Mouse (Mus musculus) brain, embryonic 14.5 days (tissue): Measurements from ENCODE around the gene Rsg1. TPM values are rescaled to one million over a fixed set of nuclear protein-coding genes. Genes with fewer than 3 reads are reported as not detected.

Experiments
- DNase-seq: peaks from one replicate; pipeline ENCODE4 v3.0.0-alpha.2; 2011; ENCODE audit warnings: low read depth
- CTCF ChIP-seq: fragments of 200-500 bp; IDR thresholded peaks from 2 replicates; pipeline ENCODE4 v1.5.1; 2012; ENCODE audit warnings: inconsistent platforms, mild to moderate bottlenecking, moderate library complexity, borderline replicate concordance; ENCODE audit not compliant: insufficient read depth, insufficient read length; ENCODE audit errors: extremely low read depth
- POLR2A ChIP-seq: fragments of 200-500 bp; IDR thresholded peaks from 2 replicates; pipeline ENCODE4 v1.6.1; 2012; ENCODE audit warnings: mild to moderate bottlenecking, inconsistent platforms, borderline replicate concordance; ENCODE audit not compliant: poor library complexity, insufficient read depth, insufficient read length, severe bottlenecking; ENCODE audit errors: extremely low read depth
- polyA plus RNA-seq: library from polyadenylated mRNA; depleted of rRNA; stranded (reverse); fragments of >200 nt; gene quantifications from 2 replicates; pipeline ENCODE4 v1.2.3, GENCODE M21; 2012

The Rsg1 gene
- polyA plus RNA-seq, 1 experiment: 5.2 TPM

- peak; percentile 78 for DNase-seq
- TF ChIP-seq CTCF (no peak), POLR2A (no peak)
Measured at GRCm38 (mm10) chr4:141244401-141244800, 30.6 kb downstream of the Rsg1 start.

DNA sequence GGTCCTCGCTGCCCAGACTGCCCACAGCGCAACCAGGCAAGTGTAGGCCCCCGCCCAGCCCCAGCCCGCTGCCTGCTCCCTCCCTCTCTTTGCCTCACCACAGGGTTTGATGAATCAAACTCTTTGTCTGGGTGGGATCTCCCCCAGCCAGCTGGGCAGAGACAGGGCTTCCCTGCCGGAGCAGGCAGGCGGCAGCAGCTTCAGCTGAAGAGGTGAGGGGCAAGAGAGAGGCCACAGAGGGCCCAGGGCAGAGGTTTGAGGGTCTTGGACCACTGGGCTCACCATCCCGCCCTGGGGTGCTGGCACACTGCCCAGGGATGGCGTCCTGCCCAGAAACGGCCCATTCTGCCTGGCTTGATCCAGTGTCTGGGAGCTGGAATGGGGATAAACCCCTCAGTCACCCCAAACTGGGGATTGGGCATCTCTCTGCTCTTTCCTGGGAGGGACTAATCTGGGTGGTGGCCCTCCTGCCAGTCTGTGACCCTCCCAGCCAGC lies 31.2 kb downstream of the Rsg1 start:
- DNase-seq: peak; percentile 93
- TF ChIP-seq POLR2A (no peak), CTCF (no peak)

DNA sequence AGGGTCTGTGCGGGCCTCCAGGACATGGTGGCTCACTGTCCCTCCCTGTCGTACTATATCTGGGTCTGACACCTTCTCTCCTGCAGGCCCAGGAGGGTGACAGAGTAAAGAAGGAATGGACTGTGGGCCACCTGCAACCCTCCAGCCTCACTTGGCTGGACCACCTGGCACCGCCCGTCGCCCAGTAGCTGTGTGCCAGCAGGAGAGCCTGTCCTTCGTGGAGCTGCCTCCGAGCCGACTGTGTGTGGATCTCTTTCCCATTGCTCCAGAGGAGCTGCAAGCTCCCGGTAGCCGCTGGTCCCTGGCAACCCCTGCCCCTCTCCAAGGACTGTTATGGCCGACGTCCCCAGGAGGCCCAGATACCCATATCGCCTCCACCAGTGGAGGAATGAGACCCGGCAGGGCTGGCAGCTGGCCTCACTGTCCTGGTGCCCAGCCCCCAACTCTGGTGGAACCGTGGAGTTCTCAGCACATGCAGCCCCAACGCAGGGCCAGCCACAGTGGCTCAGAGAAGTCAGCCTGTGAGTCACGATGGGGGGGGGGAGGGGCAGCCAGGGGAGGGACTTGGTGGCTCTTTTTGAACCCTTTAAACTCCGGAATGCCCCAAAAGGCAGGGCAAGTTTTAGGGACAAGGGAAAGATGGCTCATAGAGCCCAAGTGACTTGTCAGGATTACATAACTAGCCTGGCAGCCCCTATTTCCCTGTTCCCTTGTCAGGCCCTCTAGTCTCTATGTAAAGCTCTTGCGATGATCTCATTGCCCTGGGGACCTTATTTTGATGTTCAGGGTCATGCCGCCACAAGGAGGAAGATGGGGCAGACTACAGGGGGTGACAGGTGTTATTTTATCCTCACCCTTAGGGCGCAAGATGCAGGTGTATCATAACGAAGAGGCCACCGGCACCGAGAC lies 32.6 kb downstream of the Rsg1 start:
- DNase-seq: peak; percentile 42

GRCm38 (mm10) chr4:141246998-141247350 lies 33.2 kb downstream of the Rsg1 start:
- peak; percentile 23 for DNase-seq
- no peak for TF ChIP-seq CTCF
- TF ChIP-seq POLR2A: no peak

More for the DNA sequence above, 32.6 kb downstream of the Rsg1 start:
- TF ChIP-seq CTCF (no peak), POLR2A (no peak)

- DNase-seq: peak; percentile 77
- no peak for TF ChIP-seq CTCF
- TF ChIP-seq POLR2A: no peak
Measured at GRCm38 (mm10) chr4:141247776-141248613, 34.2 kb downstream of the Rsg1 start.

GRCm38 (mm10) chr4:141248614-141248978 lies 34.8 kb downstream of the Rsg1 start:
- TF ChIP-seq POLR2A (no peak), CTCF (no peak)
- DNase-seq: no peak

DNA sequence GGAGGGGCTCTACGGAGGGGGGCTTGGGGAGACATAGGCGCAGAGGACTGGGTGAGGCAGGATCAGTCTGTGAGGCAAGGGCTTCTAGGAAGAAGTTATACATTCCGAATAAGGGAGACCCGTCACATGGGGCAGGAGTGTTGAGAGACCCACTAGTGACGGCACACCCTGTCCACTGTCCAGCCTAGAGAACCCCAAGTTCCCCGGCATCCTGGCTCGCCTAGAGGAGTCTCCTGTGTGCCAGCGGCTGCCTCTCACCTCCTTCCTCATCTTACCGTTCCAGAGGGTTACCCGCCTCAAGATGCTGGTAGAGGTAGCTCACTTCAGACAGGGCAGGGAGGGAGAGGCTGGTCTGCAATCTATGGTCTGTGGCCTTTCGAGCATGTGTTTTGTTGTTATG lies 35.6 kb downstream of the Rsg1 start:
- no peak for DNase-seq
- TF ChIP-seq POLR2A: no peak
- no peak for TF ChIP-seq CTCF

DNA sequence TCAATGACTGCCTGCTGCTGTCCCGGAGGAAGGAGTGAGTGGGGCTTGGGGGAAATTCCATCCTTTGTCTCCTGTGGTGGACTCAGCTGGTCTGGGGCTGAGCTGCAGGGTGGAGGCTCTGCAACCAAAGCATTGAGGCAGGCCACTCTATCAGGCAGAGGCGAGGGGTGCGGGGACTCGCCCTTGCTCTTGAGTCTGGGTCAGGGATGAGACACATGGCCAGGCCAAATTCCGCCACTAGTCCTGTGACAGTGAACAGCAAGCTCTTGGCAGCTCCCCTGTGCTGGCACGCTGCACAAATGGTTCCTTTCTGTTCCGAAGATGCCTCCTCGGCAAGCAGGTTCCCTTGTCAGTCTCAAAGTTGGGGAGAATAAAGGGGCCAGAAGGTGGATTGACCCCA lies 37.3 kb downstream of the Rsg1 start:
- TF ChIP-seq CTCF (no peak), POLR2A (no peak)
- DNase-seq: no peak

DNA sequence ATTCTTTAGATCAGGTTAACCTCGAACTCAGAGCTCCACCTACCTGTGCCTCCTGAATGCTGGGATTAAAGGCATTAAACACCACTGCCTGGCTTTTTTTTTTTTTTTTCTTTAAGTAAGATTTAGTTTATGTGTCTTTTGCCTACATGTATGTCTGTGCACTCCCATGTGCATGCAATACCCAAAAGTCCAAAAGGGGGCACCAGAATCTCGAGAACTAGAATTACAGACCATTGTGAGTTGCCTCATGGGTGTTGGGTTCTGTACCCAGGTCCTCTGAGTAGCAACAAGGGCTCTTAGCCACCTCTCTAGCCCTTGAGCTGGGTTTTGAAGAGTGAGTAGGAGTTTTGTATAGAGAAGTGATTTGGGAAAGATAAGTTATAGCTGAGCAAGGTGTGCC lies 38.9 kb downstream of the Rsg1 start:
- no peak for DNase-seq
- TF ChIP-seq CTCF (no peak), POLR2A (no peak)

GRCm38 (mm10) chr4:141254234-141254633 lies 40.5 kb downstream of the Rsg1 start:
- peak; percentile 69 for DNase-seq
- TF ChIP-seq POLR2A (no peak), CTCF (no peak)

GRCm38 (mm10) chr4:141257440-141257839 lies 43.7 kb downstream of the Rsg1 start:
- TF ChIP-seq POLR2A: no peak
- TF ChIP-seq CTCF: peak; percentile 61; the same call in 1 of the 2 replicates
- no peak for DNase-seq

- DNase-seq: no peak
- no peak for TF ChIP-seq POLR2A
- no peak for TF ChIP-seq CTCF
Measured at GRCm38 (mm10) chr4:141259413-141259812, 45.7 kb downstream of the Rsg1 start.
